Mouse (Mus musculus) MEL (cell line): Measurements from ENCODE around the gene Trim39. TPM values are rescaled to one million over a fixed set of nuclear protein-coding genes. Genes with fewer than 3 reads are reported as not detected.

Experiments used
- DNase-seq: peaks from one replicate; pipeline ENCODE4 v3.0.0; 2011; ENCODE audit warnings: low read depth, low spot score
- H3K27ac ChIP-seq: 2 replicates; pipeline ENCODE4 v1.5.1; 2012; ENCODE audit warnings: low read depth, mild to moderate bottlenecking, control low read depth, low read length, moderate library complexity; ENCODE audit not compliant: control insufficient read depth
- H3K27me3 ChIP-seq, 2 experiments: fragments of 150-350 bp in 1 of 2; sonication (generic) in 1 of 2; 2 replicates each; pipeline ENCODE4 v1.6.1; 2012; ENCODE audit warnings: low read length in 2 of 2, mild to moderate bottlenecking in 2 of 2, improper control_type of control experiment in 1 of 2, moderate library complexity in 1 of 2; ENCODE audit not compliant: insufficient read depth in 2 of 2, control insufficient read depth in 1 of 2
- H3K36me3 ChIP-seq, 2 experiments: 2 replicates each; pipeline ENCODE4 v1.6.1; 2012 to 2014; ENCODE audit warnings: low read length in 2 of 2, improper control_type of control experiment in 1 of 2, inconsistent platforms in 1 of 2, mild to moderate bottlenecking in 1 of 2; ENCODE audit not compliant: insufficient read depth in 2 of 2, control insufficient read depth in 1 of 2
- H3K4me1 ChIP-seq, 2 experiments: fragments of 150-350 bp in 1 of 2; sonication (generic) in 1 of 2; 2 replicates each; pipeline ENCODE4 v1.6.1; 2012; ENCODE audit warnings: low read length in 2 of 2, improper control_type of control experiment in 1 of 2, mild to moderate bottlenecking in 1 of 2; ENCODE audit not compliant: insufficient read depth in 2 of 2, control insufficient read depth in 1 of 2
- H3K4me3 ChIP-seq, 2 experiments: fragments of 150-350 bp in 1 of 2; sonication (generic) in 1 of 2; 2 replicates each; pipeline ENCODE4 v1.5.1; 2012; ENCODE audit warnings: low read depth in 2 of 2, low read length in 2 of 2, mild to moderate bottlenecking in 2 of 2, moderate library complexity in 2 of 2, control low read depth in 1 of 2, improper control_type of control experiment in 1 of 2; ENCODE audit not compliant: control insufficient read depth in 1 of 2, insufficient read depth in 1 of 2
- H3K79me2 ChIP-seq: 2 replicates; pipeline ENCODE4 v1.6.1; 2012; ENCODE audit warnings: mild to moderate bottlenecking, low read length, moderate library complexity; ENCODE audit not compliant: control insufficient read depth, poor library complexity, insufficient read depth
- H3K9ac ChIP-seq: 2 replicates; pipeline ENCODE4 v1.6.1; 2012; ENCODE audit warnings: low read depth, mild to moderate bottlenecking, control low read depth, low read length, moderate library complexity; ENCODE audit not compliant: control insufficient read depth, poor library complexity, severe bottlenecking
- H3K9me3 ChIP-seq: fragments of 150-350 bp; sonication (generic); replicated peaks from 2 replicates; pipeline ENCODE4 v1.6.1; 2012; ENCODE audit warnings: mild to moderate bottlenecking, low read length, improper control_type of control experiment, moderate library complexity; ENCODE audit not compliant: insufficient read depth
- CTCF ChIP-seq, 3 experiments: IDR thresholded peaks in 2 of 3; conservative IDR thresholded peaks in 1 of 3; 2 replicates each; pipeline ENCODE4 v1.5.1; 2011 to 2012; ENCODE audit warnings: low read length in 3 of 3, low read depth in 2 of 3, mild to moderate bottlenecking in 2 of 3, improper control_type of control experiment in 1 of 3, inconsistent platforms in 1 of 3, mixed read lengths in 1 of 3, moderate library complexity in 1 of 3; ENCODE audit not compliant: control insufficient read depth in 1 of 3, insufficient read depth in 1 of 3, poor library complexity in 1 of 3, severe bottlenecking in 1 of 3
- E2F4 ChIP-seq: IDR thresholded peaks from 2 replicates; pipeline ENCODE4 v1.6.1; 2011; ENCODE audit warnings: low read depth, low read length, improper control_type of control experiment, borderline replicate concordance
- ELF1 ChIP-seq: IDR thresholded peaks from 2 replicates; pipeline ENCODE4 v1.6.1; 2014; ENCODE audit warnings: low read depth, mild to moderate bottlenecking, inconsistent platforms, low read length, improper control_type of control experiment, moderate library complexity
- EP300 ChIP-seq, 2 experiments: IDR thresholded peaks; 2 replicates each; pipeline ENCODE4 v1.6.1; 2011; ENCODE audit warnings: improper control_type of control experiment in 2 of 2, low read length in 2 of 2, low read depth in 1 of 2, mild to moderate bottlenecking in 1 of 2
- ETS1 ChIP-seq: IDR thresholded peaks from 2 replicates; pipeline ENCODE4 v1.6.1; 2012; ENCODE audit warnings: low read depth, mild to moderate bottlenecking, inconsistent platforms, low read length, improper control_type of control experiment, moderate library complexity
- GABPA ChIP-seq: IDR thresholded peaks from 2 replicates; pipeline ENCODE4 v1.6.1; 2012; ENCODE audit warnings: low read depth, mild to moderate bottlenecking, inconsistent platforms, low read length, improper control_type of control experiment, moderate library complexity
- GATA1 ChIP-seq: IDR thresholded peaks from 2 replicates; pipeline ENCODE4 v1.6.1; 2011; ENCODE audit warnings: low read depth, low read length, improper control_type of control experiment
- HCFC1 ChIP-seq: IDR thresholded peaks from 2 replicates; pipeline ENCODE4 v1.6.1; 2012; ENCODE audit warnings: low read depth, mild to moderate bottlenecking, inconsistent platforms, low read length, improper control_type of control experiment, moderate library complexity
- KAT2A ChIP-seq: conservative IDR thresholded peaks from 2 replicates; pipeline ENCODE4 v1.6.1; 2012; ENCODE audit warnings: low read depth, low read length, improper control_type of control experiment, inconsistent platforms
- MAX ChIP-seq: IDR thresholded peaks from 2 replicates; pipeline ENCODE4 v1.6.1; 2011; ENCODE audit warnings: low read length, improper control_type of control experiment
- MAZ ChIP-seq: IDR thresholded peaks from 2 replicates; pipeline ENCODE4 v1.6.1; 2012; ENCODE audit warnings: low read depth, mild to moderate bottlenecking, inconsistent platforms, low read length, improper control_type of control experiment
- MEF2A ChIP-seq: IDR thresholded peaks from 2 replicates; pipeline ENCODE4 v1.6.1; 2014; ENCODE audit warnings: low read depth, mild to moderate bottlenecking, inconsistent platforms, low read length, improper control_type of control experiment; ENCODE audit not compliant: poor library complexity, insufficient replicate concordance, severe bottlenecking; ENCODE audit errors: extremely low read depth
- MXI1 ChIP-seq: IDR thresholded peaks from 2 replicates; pipeline ENCODE4 v1.6.1; 2011; ENCODE audit warnings: mild to moderate bottlenecking, low read depth, low read length, improper control_type of control experiment
- MYB ChIP-seq: IDR thresholded peaks from 2 replicates; pipeline ENCODE4 v1.6.1; 2011; ENCODE audit warnings: mild to moderate bottlenecking, low read depth, low read length, improper control_type of control experiment
- NRF1 ChIP-seq: IDR thresholded peaks from 2 replicates; pipeline ENCODE4 v1.6.1; 2014; ENCODE audit warnings: low read depth, mild to moderate bottlenecking, inconsistent platforms, low read length, improper control_type of control experiment, moderate library complexity; ENCODE audit not compliant: poor library complexity, insufficient read depth, severe bottlenecking
- POLR2A ChIP-seq, 2 experiments: IDR thresholded peaks; 2 replicates each; pipeline ENCODE4 v1.6.1; 2011 to 2012; ENCODE audit warnings: low read length in 2 of 2, mild to moderate bottlenecking in 2 of 2, control low read depth in 1 of 2, improper control_type of control experiment in 1 of 2, low read depth in 1 of 2, moderate library complexity in 1 of 2; ENCODE audit not compliant: control insufficient read depth in 1 of 2, insufficient read depth in 1 of 2, poor library complexity in 1 of 2
- POLR2AphosphoS2 ChIP-seq: IDR thresholded peaks from 2 replicates; pipeline ENCODE4 v1.6.1; 2011; ENCODE audit warnings: low read length, improper control_type of control experiment
- RAD21 ChIP-seq: IDR thresholded peaks from 2 replicates; pipeline ENCODE4 v1.6.1; 2011; ENCODE audit warnings: mild to moderate bottlenecking, low read depth, low read length, improper control_type of control experiment
- RCOR1 ChIP-seq: IDR thresholded peaks from 2 replicates; pipeline ENCODE4 v1.6.1; 2012; ENCODE audit warnings: low read depth, mild to moderate bottlenecking, inconsistent platforms, low read length, improper control_type of control experiment
- SIN3A ChIP-seq: IDR thresholded peaks from 2 replicates; pipeline ENCODE4 v1.6.1; 2012; ENCODE audit warnings: low read length, improper control_type of control experiment, inconsistent platforms
- TAL1 ChIP-seq: IDR thresholded peaks from 2 replicates; pipeline ENCODE4 v1.6.1; 2012; ENCODE audit warnings: mild to moderate bottlenecking, inconsistent platforms, low read length, moderate library complexity, mixed read lengths
- TBP ChIP-seq: IDR thresholded peaks from 2 replicates; pipeline ENCODE4 v1.8.0; 2011; ENCODE audit warnings: low read depth, low read length, improper control_type of control experiment
- TCF12 ChIP-seq: IDR thresholded peaks from 2 replicates; pipeline ENCODE4 v1.6.1; 2014; ENCODE audit warnings: low read depth, mild to moderate bottlenecking, inconsistent platforms, low read length, improper control_type of control experiment, moderate library complexity
- UBTF ChIP-seq: IDR thresholded peaks from 2 replicates; pipeline ENCODE4 v1.6.1; 2012; ENCODE audit warnings: low read depth, mild to moderate bottlenecking, inconsistent platforms, low read length, improper control_type of control experiment, moderate library complexity, borderline replicate concordance; ENCODE audit not compliant: insufficient read depth
- USF1 ChIP-seq: IDR thresholded peaks from 2 replicates; pipeline ENCODE4 v1.6.1; 2014; ENCODE audit warnings: low read depth, mild to moderate bottlenecking, inconsistent platforms, low read length, improper control_type of control experiment, moderate library complexity
- USF2 ChIP-seq, 2 experiments: IDR thresholded peaks; 2 replicates each; pipeline ENCODE4 v1.6.1; 2011 to 2012; ENCODE audit warnings: improper control_type of control experiment in 2 of 2, low read length in 2 of 2, borderline replicate concordance in 1 of 2, inconsistent platforms in 1 of 2, low read depth in 1 of 2, mild to moderate bottlenecking in 1 of 2; ENCODE audit not compliant: insufficient read depth in 1 of 2
- ZC3H11A ChIP-seq: IDR thresholded peaks from 2 replicates; pipeline ENCODE4 v1.6.1; 2012; ENCODE audit warnings: low read depth, mild to moderate bottlenecking, inconsistent platforms, low read length, improper control_type of control experiment
- ZMIZ1 ChIP-seq: IDR thresholded peaks from 2 replicates; pipeline ENCODE4 v1.6.1; 2012; ENCODE audit warnings: low read depth, mild to moderate bottlenecking, inconsistent platforms, low read length, improper control_type of control experiment, moderate library complexity
- ZNF384 ChIP-seq: IDR thresholded peaks from 2 replicates; pipeline ENCODE4 v1.6.1; 2012; ENCODE audit warnings: low read depth, mild to moderate bottlenecking, inconsistent platforms, low read length, improper control_type of control experiment
- polyA plus RNA-seq, 2 experiments: library from polyadenylated mRNA; stranded (reverse) in 1 of 2; unstranded in 1 of 2; fragments of >175 nt in 1 of 2; fragments of >200 nt in 1 of 2; gene quantifications; 2 replicates each; pipeline versions ENCODE4 v1.2.1 to v1.2.4; 2012; ENCODE audit warnings: low replicate concordance in 2 of 2, low read depth in 1 of 2; ENCODE audit not compliant: insufficient read length in 2 of 2, insufficient read depth in 1 of 2, missing spikeins in 1 of 2
- total RNA-seq: library from RNA; depleted of rRNA; stranded (reverse); fragments of 300-350 nt; gene quantifications from 2 replicates; pipeline ENCODE4 v1.2.3, GENCODE M21; 2012

Gene Trim39
- total and polyA plus RNA-seq, 3 experiments: 13.5 to 16.0 TPM; not detected in 1

GRCm38 (mm10) chr17:36272643-36273366, 758 bp upstream of the Trim39 start:
- no peak for TF ChIP-seq ETS1
- Histone ChIP-seq H3K27me3 (no peaks in the 10 kb centered on the region), H3K27ac (no peak overlapping the region), H3K79me2 (peaks cover 45% of the 10 kb centered on the region), H3K9ac (peak overlapping the region; percentile 94), H3K36me3 (peaks cover 6 to 25% of the 10 kb centered on the region in 2 experiments), H3K9me3 (no peaks in the 10 kb centered on the region), H3K4me3 (peak overlapping the region; percentile 90 to 99), H3K4me1 (peaks cover 0 to 22% of the 10 kb centered on the region in 2 experiments; a peak in 2 of 4 replicates)
- DNase-seq: no peak

GRCm38 (mm10) chr17:36270956-36271585, 976 bp downstream of the Trim39 start:
- H3K27me3 ChIP-seq: no peaks in the 10 kb centered on the region
- H3K79me2 ChIP-seq: peaks cover 38% of the 10 kb centered on the region
- DNase-seq: peak; percentile 87
- peak overlapping the region; percentile 94 for H3K9ac ChIP-seq
- H3K27ac ChIP-seq: peak overlapping the region; percentile 86
- H3K9me3 ChIP-seq: no peaks in the 10 kb centered on the region
- H3K4me3 ChIP-seq: peak overlapping the region; percentile 90 to 99
- peaks cover under 1 to 22% of the 10 kb centered on the region in 2 experiments; a peak in 3 of 4 replicates for H3K4me1 ChIP-seq
- H3K36me3 ChIP-seq: peaks cover 6 to 25% of the 10 kb centered on the region in 2 experiments; a peak in 3 of 4 replicates
- TF ChIP-seq TAL1 (no peak), USF1 (no peak), MEF2A (no peak), RCOR1 (no peak), UBTF (no peak), HCFC1 (no peak), GABPA (no peak), SIN3A (peak; percentile 80), TBP (no peak), GATA1 (no peak), ELF1 (peak; percentile 86), ZMIZ1 (peak; percentile 83), KAT2A (no peak; the same call in 1 of the 2 replicates), ZNF384 (no peak), EP300 (IDR thresholded peaks at IDR 0.05; ENCODE audit: low read depth in 1 of 2, low read length in 2 of 2) (no peak), TCF12 (0 out of 2 replicates have a peak, but pooled peaks have one; percentile 4), POLR2A (IDR thresholded peaks at IDR 0.05; ENCODE audit: control insufficient read depth in 1 of 2, insufficient read depth in 1 of 2, low read depth in 1 of 2, low read length in 2 of 2, poor library complexity in 1 of 2) (peak; percentile 75 to 91; a peak in 3 of 4 replicates), MXI1 (peak; percentile 79), POLR2AphosphoS2 (peak; percentile 58; the same call in 1 of the 2 replicates), MAZ (peak; percentile 95), MAX (peak; percentile 47), CTCF (IDR thresholded peaks at IDR 0.05 in 2 of 3, conservative IDR thresholded peaks at IDR 0.05 in 1 of 3; ENCODE audit: control insufficient read depth in 1 of 3, insufficient read depth in 1 of 3, low read depth in 2 of 3, low read length in 3 of 3, poor library complexity in 1 of 3, severe bottlenecking in 1 of 3) (no peak), ETS1 (peak; percentile 31; the same call in 1 of the 2 replicates), NRF1 (no peak), ZC3H11A (no peak), E2F4 (no peak), USF2 (IDR thresholded peaks at IDR 0.05; ENCODE audit: borderline replicate concordance in 1 of 2, insufficient read depth in 1 of 2, low read depth in 1 of 2, low read length in 2 of 2) (no peak), MYB (no peak), RAD21 (no peak)
